Mouse (Mus musculus): Measurements from ENCODE around the gene Ptpru. TPM values are rescaled to one million over a fixed set of nuclear protein-coding genes. Genes with fewer than 3 reads are reported as not detected.

Gene Ptpru
- polyA plus RNA-seq, 1 experiment from 2014 or later: 3.1 TPM

GRCm38 (mm10) chr4:131797483-131797882 is 40.6 kb downstream of the Ptpru start:
- no peaks in the 10 kb centered on the region for H3K4me1 ChIP-seq (replicated peaks; ENCODE audit: control insufficient read depth, insufficient read depth)
- no peak overlapping the region for H3K4me2 ChIP-seq (replicated peaks; ENCODE audit: low read depth)
- H3K9me3 ChIP-seq (ENCODE audit: control insufficient read depth, low read length): no peaks in the 10 kb centered on the region
- H3K27me3 ChIP-seq (ENCODE audit: control insufficient read depth, insufficient read depth, low read length): no peaks in the 10 kb centered on the region
- no peak overlapping the region for H3K4me3 ChIP-seq (ENCODE audit: low read depth, low read length)
- H3K9ac ChIP-seq (ENCODE audit: low read length): no peak overlapping the region
- ATAC-seq (ENCODE audit: low FRiP score, low TSS enrichment) (no peak), DNase-seq (ENCODE audit: low spot score) (no peak)
- no peaks in the 10 kb centered on the region for H3K36me3 ChIP-seq (ENCODE audit: control insufficient read depth, insufficient read depth, low read length)
- WGBS: 73% methylated on average over 7 of the region's 7 CpGs
- H3K27ac ChIP-seq (replicated peaks): no peak overlapping the region
- TF ChIP-seq EP300 (optimal IDR thresholded peaks at IDR 0.05): no peak
- TF ChIP-seq CTCF (IDR thresholded peaks at IDR 0.05; ENCODE audit: low read depth): no peak

GRCm38 (mm10) chr4:131796312-131797080 is 41.6 kb downstream of the Ptpru start:
- no peak overlapping the region for H3K4me3 ChIP-seq (ENCODE audit: low read depth, low read length)
- H3K4me2 ChIP-seq (replicated peaks; ENCODE audit: low read depth): no peak overlapping the region
- no peaks in the 10 kb centered on the region for H3K36me3 ChIP-seq (ENCODE audit: control insufficient read depth, insufficient read depth, low read length)
- no peaks in the 10 kb centered on the region for H3K27me3 ChIP-seq (ENCODE audit: control insufficient read depth, insufficient read depth, low read length)
- no peak overlapping the region for H3K27ac ChIP-seq (replicated peaks)
- H3K4me1 ChIP-seq (replicated peaks; ENCODE audit: control insufficient read depth, insufficient read depth): no peaks in the 10 kb centered on the region
- no peak for TF ChIP-seq EP300 (optimal IDR thresholded peaks at IDR 0.05)
- ATAC-seq (ENCODE audit: low FRiP score, low TSS enrichment): no peak
- H3K9ac ChIP-seq (ENCODE audit: low read length): no peak overlapping the region
- no peaks in the 10 kb centered on the region for H3K9me3 ChIP-seq (ENCODE audit: control insufficient read depth, low read length)
- WGBS: 78% methylated on average over 14 of the region's 14 CpGs
- no peak for DNase-seq (ENCODE audit: low spot score)

GRCm38 (mm10) chr4:131786800-131787199 is 51.3 kb downstream of the Ptpru start:
- H3K27me3 ChIP-seq (ENCODE audit: control insufficient read depth, insufficient read depth, low read length): no peaks in the 10 kb centered on the region
- no peak overlapping the region for H3K9ac ChIP-seq (ENCODE audit: low read length)
- H3K4me2 ChIP-seq (replicated peaks; ENCODE audit: low read depth): no peak overlapping the region
- no peak for ATAC-seq (ENCODE audit: low FRiP score, low TSS enrichment)
- no peaks in the 10 kb centered on the region for H3K9me3 ChIP-seq (ENCODE audit: control insufficient read depth, low read length)
- TF ChIP-seq CTCF (IDR thresholded peaks at IDR 0.05; ENCODE audit: low read depth): no peak
- TF ChIP-seq EP300 (optimal IDR thresholded peaks at IDR 0.05): no peak
- no peak overlapping the region for H3K27ac ChIP-seq (replicated peaks)
- no peaks in the 10 kb centered on the region for H3K36me3 ChIP-seq (ENCODE audit: control insufficient read depth, insufficient read depth, low read length)
- DNase-seq (ENCODE audit: low spot score): no peak
- H3K4me1 ChIP-seq (replicated peaks; ENCODE audit: control insufficient read depth, insufficient read depth): no peaks in the 10 kb centered on the region
- H3K4me3 ChIP-seq (ENCODE audit: low read depth, low read length): no peak overlapping the region
- WGBS: 84% methylated on average over 7 of the region's 7 CpGs

GRCm38 (mm10) chr4:131784034-131784433 is 54.1 kb downstream of the Ptpru start:
- ATAC-seq (ENCODE audit: low FRiP score, low TSS enrichment) (no peak), DNase-seq (ENCODE audit: low spot score) (peak; percentile 81)
- Histone ChIP-seq H3K4me3 (ENCODE audit: low read depth, low read length) (no peak overlapping the region), H3K27ac (replicated peaks) (no peak overlapping the region), H3K9ac (ENCODE audit: low read length) (no peak overlapping the region), H3K9me3 (ENCODE audit: control insufficient read depth, low read length) (no peaks in the 10 kb centered on the region), H3K36me3 (ENCODE audit: control insufficient read depth, insufficient read depth, low read length) (no peaks in the 10 kb centered on the region), H3K27me3 (ENCODE audit: control insufficient read depth, insufficient read depth, low read length) (no peaks in the 10 kb centered on the region), H3K4me1 (replicated peaks; ENCODE audit: control insufficient read depth, insufficient read depth) (no peaks in the 10 kb centered on the region), H3K4me2 (replicated peaks; ENCODE audit: low read depth) (no peak overlapping the region)
- WGBS: 18% methylated on average over 9 of the region's 9 CpGs
- TF ChIP-seq EP300 (optimal IDR thresholded peaks at IDR 0.05): no peak
- peak; percentile 84 for TF ChIP-seq CTCF (IDR thresholded peaks at IDR 0.05; ENCODE audit: low read depth)

GRCm38 (mm10) chr4:131781023-131781422 is 57.1 kb downstream of the Ptpru start:
- H3K27ac ChIP-seq (replicated peaks): no peak overlapping the region
- DNase-seq (ENCODE audit: low spot score): peak; percentile 40

GRCm38 (mm10) chr4:131778616-131779275 is 59.3 kb downstream of the Ptpru start:
- Histone ChIP-seq H3K4me2 (replicated peaks; ENCODE audit: low read depth) (no peak overlapping the region), H3K4me1 (replicated peaks; ENCODE audit: control insufficient read depth, insufficient read depth) (no peaks in the 10 kb centered on the region), H3K9ac (ENCODE audit: low read length) (no peak overlapping the region), H3K27ac (replicated peaks) (no peak overlapping the region), H3K27me3 (ENCODE audit: control insufficient read depth, insufficient read depth, low read length) (no peaks in the 10 kb centered on the region), H3K36me3 (ENCODE audit: control insufficient read depth, insufficient read depth, low read length) (no peaks in the 10 kb centered on the region), H3K4me3 (ENCODE audit: low read depth, low read length) (no peak overlapping the region), H3K9me3 (ENCODE audit: control insufficient read depth, low read length) (no peaks in the 10 kb centered on the region)
- 90% methylated on average over 14 of the region's 14 CpGs for WGBS
- DNase-seq (ENCODE audit: low spot score) (no peak), ATAC-seq (ENCODE audit: low FRiP score, low TSS enrichment) (no peak)
- TF ChIP-seq EP300 (optimal IDR thresholded peaks at IDR 0.05): no peak
- no peak for TF ChIP-seq CTCF (IDR thresholded peaks at IDR 0.05; ENCODE audit: low read depth)

More at GRCm38 (mm10) chr4:131781023-131781422, 57.1 kb downstream of the Ptpru start:
- Histone ChIP-seq H3K36me3 (ENCODE audit: control insufficient read depth, insufficient read depth, low read length) (no peaks in the 10 kb centered on the region), H3K4me3 (ENCODE audit: low read depth, low read length) (no peak overlapping the region), H3K9ac (ENCODE audit: low read length) (no peak overlapping the region), H3K27me3 (ENCODE audit: control insufficient read depth, insufficient read depth, low read length) (no peaks in the 10 kb centered on the region), H3K4me2 (replicated peaks; ENCODE audit: low read depth) (no peak overlapping the region), H3K9me3 (ENCODE audit: control insufficient read depth, low read length) (no peaks in the 10 kb centered on the region), H3K4me1 (replicated peaks; ENCODE audit: control insufficient read depth, insufficient read depth) (no peaks in the 10 kb centered on the region)
- TF ChIP-seq EP300 (optimal IDR thresholded peaks at IDR 0.05): no peak
- no peak for TF ChIP-seq CTCF (IDR thresholded peaks at IDR 0.05; ENCODE audit: low read depth)
- ATAC-seq (ENCODE audit: low FRiP score, low TSS enrichment): no peak
- 43% methylated on average over 3 of the region's 3 CpGs for WGBS

Data from stomach, postnatal 0 days (tissue).